ENCODE assay signal across 12 mouse cellular contexts in the genomic region with DNA sequence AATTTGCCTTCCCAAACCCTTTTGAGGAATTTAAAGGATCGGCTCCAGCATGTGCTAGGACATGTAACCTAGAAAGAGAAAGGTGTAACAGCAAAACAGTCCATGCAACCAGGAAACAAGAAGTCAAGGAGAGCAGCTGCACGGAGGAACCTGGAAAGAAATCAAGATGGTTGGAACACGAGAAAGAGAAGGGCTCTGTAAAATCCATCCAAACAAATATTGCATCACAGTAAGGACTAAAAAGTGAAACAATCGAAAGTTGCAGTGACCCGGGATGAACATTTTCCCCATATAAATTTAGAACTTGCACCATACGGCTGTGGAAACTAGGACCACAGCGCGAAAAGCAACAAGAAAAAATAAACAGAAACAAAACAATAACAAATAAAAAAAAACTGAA.
DNase-seq lines count a peak whose midpoint lies in the region; ATAC-seq and TF ChIP-seq lines count a peak whose summit lies in the region.
"Had no signal": no experiment of that assay in that cellular context is flagged by ENCODE, and none has a peak within 500 bp of the region (broad histone marks: within the 10 kb centered on the region; RNA-seq: fewer than 3 reads in every experiment).

No protein-coding gene starts in this region.

- 69% methylated on average over 8 of the region's 8 CpGs for WGBS in embryonic facial prominence, embryonic 13.5 days
- 76% methylated on average over 8 of the region's 8 CpGs for WGBS in embryonic facial prominence, embryonic 10.5 days
- 68% methylated on average over 8 of the region's 8 CpGs for WGBS in kidney, embryonic 16.5 days
- WGBS in stomach, postnatal 0 days, result 41% methylated on average over 8 of the region's 8 CpGs

- 0 out of 2 replicates have a peak, but pooled peaks cover 2% of the 10 kb centered on the region for H3K4me1 ChIP-seq in embryonic facial prominence, embryonic 13.5 days
- H3K4me1 ChIP-seq in embryonic facial prominence, embryonic 10.5 days, result no peaks in the 10 kb centered on the region
- no peaks in the 10 kb centered on the region for H3K4me1 ChIP-seq in kidney, embryonic 16.5 days (ENCODE audit: insufficient read depth, low read length)
- no peaks in the 10 kb centered on the region for H3K4me1 ChIP-seq in testis, adult 2 months (ENCODE audit: control insufficient read depth, insufficient read depth, low read length)
- H3K4me1 ChIP-seq in stomach, postnatal 0 days (replicated peaks; ENCODE audit: control insufficient read depth, insufficient read depth), result no peaks in the 10 kb centered on the region
- H3K4me1 ChIP-seq: midbrain, embryonic 13.5 days had no signal

- no peaks in the 10 kb centered on the region for H3K9me3 ChIP-seq in embryonic facial prominence, embryonic 13.5 days
- no peaks in the 10 kb centered on the region for H3K9me3 ChIP-seq in embryonic facial prominence, embryonic 10.5 days
- no peaks in the 10 kb centered on the region for H3K9me3 ChIP-seq in kidney, embryonic 16.5 days (ENCODE audit: low read length)
- H3K9me3 ChIP-seq in stomach, postnatal 0 days (ENCODE audit: control insufficient read depth, low read length), result no peaks in the 10 kb centered on the region
- H3K9me3 ChIP-seq: midbrain, embryonic 13.5 days had no signal

- no peak for TF ChIP-seq POLR2A in testis, adult 2 months (IDR thresholded peaks at IDR 0.05; ENCODE audit: control insufficient read depth, low read depth, low read length)

- no peak for TF ChIP-seq EP300 in stomach, postnatal 0 days (optimal IDR thresholded peaks at IDR 0.05)

- H3K27ac ChIP-seq in embryonic facial prominence, embryonic 13.5 days, result peak overlapping the region; percentile 57
- H3K27ac ChIP-seq in embryonic facial prominence, embryonic 10.5 days (replicated peaks), result no peak overlapping the region
- H3K27ac ChIP-seq in kidney, embryonic 16.5 days (ENCODE audit: low read length), result no peak overlapping the region
- H3K27ac ChIP-seq in testis, adult 2 months (ENCODE audit: control insufficient read depth, insufficient read depth, low read depth, low read length), result peak overlapping the region; percentile 39
- peak overlapping the region; percentile 46 for H3K27ac ChIP-seq in stomach, postnatal 0 days (replicated peaks)
- H3K27ac ChIP-seq: midbrain, embryonic 13.5 days had no signal

- H3K4me3 ChIP-seq in embryonic facial prominence, embryonic 13.5 days, result no peak overlapping the region
- no peak overlapping the region for H3K4me3 ChIP-seq in embryonic facial prominence, embryonic 10.5 days
- H3K4me3 ChIP-seq in kidney, embryonic 16.5 days (ENCODE audit: low read length), result no peak overlapping the region
- H3K4me3 ChIP-seq in testis, adult 2 months (ENCODE audit: control insufficient read depth, low read depth, low read length), result no peak overlapping the region
- H3K4me3 ChIP-seq in stomach, postnatal 0 days (ENCODE audit: low read depth, low read length), result no peak overlapping the region
- H3K4me3 ChIP-seq: midbrain, embryonic 13.5 days had no signal

- H3K4me2 ChIP-seq in embryonic facial prominence, embryonic 13.5 days, result 0 out of 2 replicates have a peak overlapping the region, but pooled peaks have one; percentile 7
- H3K4me2 ChIP-seq in kidney, embryonic 16.5 days (replicated peaks; ENCODE audit: low read depth, low read length), result 0 out of 2 replicates have a peak overlapping the region, but pooled peaks have one; percentile 8
- H3K4me2 ChIP-seq in stomach, postnatal 0 days (replicated peaks; ENCODE audit: low read depth), result peak overlapping the region; percentile 37
- H3K4me2 ChIP-seq: midbrain, embryonic 13.5 days had no signal

- H3K27me3 ChIP-seq in embryonic facial prominence, embryonic 13.5 days, result peaks cover 51% of the 10 kb centered on the region
- H3K27me3 ChIP-seq in embryonic facial prominence, embryonic 10.5 days (replicated peaks; ENCODE audit: low read depth, poor library complexity, severe bottlenecking), result peaks cover 89% of the 10 kb centered on the region
- peaks cover 44% of the 10 kb centered on the region for H3K27me3 ChIP-seq in kidney, embryonic 16.5 days (ENCODE audit: insufficient read depth, low read length)
- H3K27me3 ChIP-seq in testis, adult 2 months (ENCODE audit: control insufficient read depth, insufficient read depth, low read length), result no peaks in the 10 kb centered on the region
- H3K27me3 ChIP-seq in stomach, postnatal 0 days (ENCODE audit: control insufficient read depth, insufficient read depth, low read length), result no peaks in the 10 kb centered on the region

- DNase-seq in embryonic facial prominence, embryonic 10.5 days (ENCODE audit: low spot score), result no peak
- DNase-seq in kidney, adult 8-10 months, result no peak
- DNase-seq in testis, postnatal 10 days (ENCODE audit: low spot score), result no peak
- no peak for DNase-seq in stomach, postnatal 0 days (ENCODE audit: low spot score)
- DNase-seq in spleen, postnatal 10 days (ENCODE audit: low spot score in 2 of 2), result no peak
- DNase-seq: cerebellum, adult 18-20 months; lung, adult 2 months; thymus, adult 18-20 months had no signal

- no peak overlapping the region for H3K9ac ChIP-seq in embryonic facial prominence, embryonic 13.5 days
- no peak overlapping the region for H3K9ac ChIP-seq in kidney, embryonic 16.5 days (replicated peaks; ENCODE audit: low read length)
- no peak overlapping the region for H3K9ac ChIP-seq in stomach, postnatal 0 days (ENCODE audit: low read length)
- H3K9ac ChIP-seq: midbrain, embryonic 13.5 days had no signal

- no peaks in the 10 kb centered on the region for H3K36me3 ChIP-seq in embryonic facial prominence, embryonic 13.5 days
- H3K36me3 ChIP-seq in embryonic facial prominence, embryonic 10.5 days (replicated peaks), result no peaks in the 10 kb centered on the region
- no peaks in the 10 kb centered on the region for H3K36me3 ChIP-seq in kidney, embryonic 16.5 days (ENCODE audit: insufficient read depth, low read length)
- H3K36me3 ChIP-seq in testis, adult 2 months (ENCODE audit: control insufficient read depth, insufficient read depth, low read length), result no peaks in the 10 kb centered on the region
- H3K36me3 ChIP-seq in stomach, postnatal 0 days (ENCODE audit: control insufficient read depth, insufficient read depth, low read length), result no peaks in the 10 kb centered on the region
- H3K36me3 ChIP-seq: midbrain, embryonic 13.5 days had no signal

- no peak for TF ChIP-seq CTCF in testis, adult 2 months (IDR thresholded peaks at IDR 0.05; ENCODE audit: control insufficient read depth, insufficient read depth, insufficient replicate concordance, low read depth, low read length)
- no peak for TF ChIP-seq CTCF in stomach, postnatal 0 days (IDR thresholded peaks at IDR 0.05; ENCODE audit: low read depth)

- ATAC-seq in embryonic facial prominence, embryonic 13.5 days (ENCODE audit: insufficient number of reproducible peaks, insufficient read depth, low FRiP score, low TSS enrichment, low read depth), result no peak
- no peak for ATAC-seq in kidney, embryonic 16.5 days (ENCODE audit: low FRiP score, low TSS enrichment)
- ATAC-seq in stomach, postnatal 0 days (ENCODE audit: low FRiP score, low TSS enrichment), result no peak
- ATAC-seq: midbrain, embryonic 13.5 days had no signal

Comparison
In these comparisons a context has a peak if more than half of its experiments do, and no peak if none do; other contexts are left out.
1. H3K27ac ChIP-seq: peak in embryonic facial prominence, embryonic 13.5 days (single experiment), testis, adult 2 months (single experiment) and stomach, postnatal 0 days (single experiment); none in embryonic facial prominence, embryonic 10.5 days (single experiment) and kidney, embryonic 16.5 days (single experiment).
2. Peak in every context shown above with its lines, with median percentiles within 50 percentile points of each other: H3K4me2 ChIP-seq.